Mouse (Mus musculus): ENCODE measurements around the gene Slc35e2.
"Not testable (repeated sequence)": the region's sequence is repeated elsewhere in the genome, so short reads cannot be mapped to it uniquely, and the experiment has no call there.

Gene Slc35e2

GRCm38 (mm10) chr4:155601091-155601996 lies at the start of gene Slc35e2:
Gene Slc35e2, plus strand, starts transcription at chr4:155601416.
- in situ Hi-C loops (cut with MboI; ENCODE audit: low sequenced_read_pairs), result no loop called here

DNA sequence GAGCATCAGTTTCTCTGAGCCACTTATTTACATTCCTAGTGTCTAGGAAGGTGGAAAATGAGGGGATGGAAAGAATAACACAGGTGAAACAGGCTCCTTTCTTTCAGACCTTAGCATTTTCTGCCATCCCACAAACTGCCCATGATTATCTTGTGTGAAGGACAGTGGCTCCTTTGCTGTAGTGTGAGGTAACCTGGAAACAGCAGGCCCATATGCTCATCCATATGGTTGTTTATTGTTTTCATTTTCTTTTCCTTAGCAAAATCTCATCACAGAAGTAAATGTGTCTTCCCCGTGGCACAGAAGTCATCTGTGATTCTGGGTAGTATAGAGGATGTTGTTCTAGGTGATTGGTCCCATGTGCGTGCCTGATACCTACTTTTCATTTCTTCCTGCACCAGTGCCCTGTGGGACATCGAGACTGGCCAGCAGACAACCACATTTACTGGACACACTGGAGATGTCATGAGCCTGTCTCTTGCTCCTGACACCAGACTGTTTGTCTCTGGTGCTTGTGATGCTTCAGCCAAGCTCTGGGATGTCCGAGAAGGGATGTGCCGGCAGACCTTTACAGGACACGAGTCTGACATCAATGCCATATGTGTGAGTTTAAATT lies 48.2 kb upstream of the Slc35e2 start:
- in situ Hi-C loops (cut with MboI; ENCODE audit: low sequenced_read_pairs), result no loop called here

- in situ Hi-C loops (cut with MboI; ENCODE audit: low sequenced_read_pairs), result no loop called here
Measured at GRCm38 (mm10) chr4:155554880-155555279, 46.3 kb upstream of the Slc35e2 start.

DNA sequence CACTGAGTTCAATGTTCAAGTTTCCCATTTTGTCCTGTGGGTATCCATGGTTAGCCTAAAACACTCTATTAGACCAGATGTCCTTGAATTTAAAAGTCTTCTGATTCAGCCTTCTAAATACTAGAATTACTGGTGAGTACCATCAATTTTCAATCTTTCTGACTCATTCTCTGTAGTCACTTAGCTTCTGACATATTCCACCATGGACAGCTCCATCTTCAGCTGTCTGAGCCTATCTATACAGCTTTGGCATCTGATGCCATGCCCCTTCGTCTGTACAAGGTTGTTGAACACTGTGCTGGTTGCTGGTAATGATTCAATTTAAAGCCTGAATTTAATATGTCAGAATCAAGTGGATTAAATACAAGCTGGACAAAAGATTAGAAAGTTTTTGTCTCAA lies 45.8 kb upstream of the Slc35e2 start:
- in situ Hi-C loops (cut with MboI; ENCODE audit: low sequenced_read_pairs), result no loop called here

- in situ Hi-C loops (cut with MboI; ENCODE audit: low sequenced_read_pairs), result no loop called here
Measured at GRCm38 (mm10) chr4:155559454-155559853, 41.8 kb upstream of the Slc35e2 start.

GRCm38 (mm10) chr4:155560932-155561331 lies 40.3 kb upstream of the Slc35e2 start:
- in situ Hi-C loops (cut with MboI; ENCODE audit: low sequenced_read_pairs), result no loop called here

DNA sequence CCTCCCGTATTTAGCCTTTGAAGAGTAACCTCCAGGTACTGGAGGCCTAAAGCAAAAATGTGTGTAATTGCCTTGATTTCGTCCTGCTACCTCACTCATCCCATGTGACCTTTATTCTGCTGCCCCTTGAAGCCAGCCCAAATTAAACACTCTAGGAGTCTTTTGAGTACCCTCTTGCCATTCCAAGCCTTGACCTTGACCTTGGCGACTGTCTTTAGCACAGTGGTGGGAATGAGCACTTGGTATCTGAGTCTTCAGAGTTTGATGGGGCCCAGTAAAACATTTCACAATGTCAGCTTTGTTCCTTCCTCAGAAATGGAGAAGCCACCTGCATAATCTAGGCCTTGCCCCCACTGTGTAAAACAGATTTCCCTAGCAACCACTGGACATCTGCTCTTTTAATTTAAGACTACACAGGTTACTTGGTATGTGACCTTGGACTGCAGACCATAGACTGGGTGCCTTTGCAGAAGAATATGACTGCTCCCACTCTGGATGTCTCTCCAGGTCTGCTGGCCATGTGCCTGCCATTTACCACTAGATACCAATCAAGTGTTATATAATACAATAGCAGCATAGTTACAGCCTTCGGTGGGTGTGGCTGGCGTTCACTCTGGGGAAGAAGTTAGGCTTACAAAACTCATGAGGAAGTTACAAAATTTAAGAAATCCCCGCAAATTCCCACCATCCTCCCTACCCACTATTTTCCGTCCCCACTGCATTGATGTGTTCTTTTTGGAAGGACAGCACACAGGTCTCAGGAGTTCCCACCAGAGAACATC lies 39.4 kb upstream of the Slc35e2 start, which contains the start of gene Nadk:
Nadk (plus strand) TSS at position 718 of the 782 bp plus-strand sequence.
- in situ Hi-C loops (cut with MboI; ENCODE audit: low sequenced_read_pairs), result no loop called here

DNA sequence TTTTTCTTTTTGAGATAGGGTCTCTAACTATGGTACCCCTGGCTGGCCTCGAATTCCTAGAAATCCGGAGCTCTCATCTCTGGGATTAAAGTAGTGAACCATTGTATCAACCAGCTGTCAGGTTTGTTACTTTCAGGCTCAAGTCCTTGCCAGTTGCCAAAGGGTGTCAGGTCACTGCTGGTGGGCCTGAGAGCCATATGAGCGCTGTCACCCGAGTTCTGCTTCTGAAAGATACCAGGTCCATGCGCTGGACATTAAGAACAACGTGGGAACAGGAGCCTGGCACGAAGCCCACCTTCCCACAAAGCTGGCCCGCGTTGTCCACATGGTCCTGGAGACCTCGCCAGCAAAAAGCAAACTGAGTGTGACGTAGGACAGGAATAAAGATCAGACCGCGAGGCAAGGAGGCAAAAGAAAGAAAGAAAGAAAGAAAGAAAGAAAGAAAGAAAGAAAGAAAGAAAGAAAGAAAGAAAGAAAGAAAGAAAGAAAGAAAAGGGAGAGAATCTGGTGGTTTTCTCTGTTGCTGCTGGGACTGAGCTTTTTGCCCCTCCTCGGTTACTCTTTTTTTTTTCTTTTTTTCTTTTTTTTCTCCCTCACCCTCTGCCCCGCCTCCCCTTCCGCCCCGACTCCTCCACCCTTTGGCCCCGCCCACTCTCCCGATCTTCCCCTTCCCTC lies 38.4 kb upstream of the Slc35e2 start:
- in situ Hi-C loops (cut with MboI; ENCODE audit: low sequenced_read_pairs), result no loop called here

DNA sequence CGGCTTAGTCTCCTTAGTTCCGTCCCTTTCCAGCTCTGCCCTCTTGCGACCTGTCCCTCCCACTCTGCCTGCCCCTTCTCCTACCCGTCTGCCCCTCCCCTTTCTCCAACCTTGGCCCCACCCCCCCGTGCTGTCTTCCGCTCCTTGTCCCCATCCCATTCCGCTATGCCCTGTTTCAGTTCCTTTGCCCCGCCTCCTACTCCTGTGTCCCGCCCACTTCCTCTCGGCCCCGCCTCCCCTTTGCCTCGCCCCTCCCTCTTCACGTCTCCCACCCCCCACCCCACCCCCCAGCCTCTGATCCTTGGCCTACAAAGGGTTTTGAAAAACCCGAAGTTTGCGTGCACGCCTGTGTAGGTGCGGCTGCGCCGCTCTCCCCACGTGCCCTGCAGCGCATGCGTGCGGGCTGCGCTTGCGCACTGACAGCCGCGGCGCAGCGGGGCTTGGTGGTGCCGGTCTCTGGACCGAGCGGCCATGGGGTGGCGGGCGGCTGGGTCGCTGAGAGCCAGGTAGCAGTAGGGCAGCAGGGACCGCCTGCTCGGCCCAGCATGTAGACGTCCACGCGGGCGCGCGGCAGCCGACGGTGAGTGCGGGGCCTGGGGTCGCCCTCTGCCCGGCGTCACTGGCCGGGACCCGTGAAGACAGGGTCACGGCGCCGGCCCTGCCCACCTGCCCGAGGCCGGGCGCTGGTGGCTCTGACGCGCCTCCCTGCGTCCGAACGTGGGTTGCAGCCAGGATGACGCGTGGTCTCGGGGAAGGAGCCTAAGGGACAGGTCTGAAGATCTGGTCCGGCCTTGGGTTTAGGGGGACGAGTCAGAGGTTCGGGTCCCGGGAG lies 37.6 kb upstream of the Slc35e2 start:
- in situ Hi-C loops (cut with MboI; ENCODE audit: low sequenced_read_pairs), result no loop called here

DNA sequence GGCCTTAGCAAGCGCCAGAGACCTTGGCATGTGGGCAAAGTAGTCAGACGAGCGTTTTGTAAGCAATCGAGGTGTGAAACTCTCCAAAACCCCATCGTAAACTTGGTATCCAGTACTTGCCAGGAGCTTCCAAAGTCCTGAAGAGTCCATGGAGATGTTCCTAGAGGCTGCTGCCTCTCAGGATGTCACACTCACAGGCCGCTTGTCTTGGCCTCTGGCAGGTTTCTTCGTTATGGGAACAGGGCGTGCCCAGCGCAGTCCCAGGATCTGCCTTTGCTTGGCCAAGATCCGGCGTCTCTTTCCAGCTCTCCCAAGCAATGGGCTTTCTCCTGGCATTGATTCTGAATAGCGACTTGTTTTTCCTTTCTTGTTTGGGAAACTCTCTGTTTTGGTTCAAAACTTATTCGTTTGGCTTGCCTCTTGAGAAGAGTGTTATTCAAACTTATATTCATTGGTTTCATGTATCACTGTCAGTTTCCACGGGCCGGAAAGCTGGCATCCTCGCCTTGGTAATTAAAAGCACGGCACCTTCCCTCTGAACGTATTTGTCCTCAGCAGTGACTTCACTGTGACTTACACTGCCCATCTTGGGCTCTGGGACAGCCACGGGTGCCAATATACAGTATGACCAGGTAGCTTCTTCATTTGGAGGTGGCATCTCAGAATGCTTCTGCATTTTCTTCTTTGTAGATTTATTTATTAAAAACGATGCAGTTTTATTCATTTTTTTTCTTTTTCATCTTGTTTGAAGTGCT lies 36.7 kb upstream of the Slc35e2 start:
- in situ Hi-C loops (cut with MboI; ENCODE audit: low sequenced_read_pairs), result no loop called here

DNA sequence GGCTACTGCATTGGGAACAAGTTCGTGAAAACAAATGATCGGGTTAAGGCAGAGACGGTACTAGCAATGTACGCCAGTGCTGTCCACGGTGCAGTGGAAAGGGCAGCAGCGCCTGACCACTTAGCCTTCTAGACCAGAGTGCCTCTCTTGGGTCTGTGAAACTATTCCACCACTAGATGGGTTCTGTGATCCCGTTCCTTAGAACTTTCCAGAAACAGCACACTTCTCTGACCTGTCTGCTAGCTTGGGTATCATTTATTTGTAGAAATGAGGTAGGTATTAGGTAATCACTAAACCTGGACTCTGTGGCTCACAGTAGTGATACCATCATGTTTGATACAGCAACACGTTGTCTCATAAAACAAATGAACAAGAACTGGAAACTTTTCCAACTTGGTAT lies 34.7 kb upstream of the Slc35e2 start:
- in situ Hi-C loops (cut with MboI; ENCODE audit: low sequenced_read_pairs), result no loop called here

- in situ Hi-C loops (cut with MboI; ENCODE audit: low sequenced_read_pairs), result no loop called here
Measured at GRCm38 (mm10) chr4:155568170-155568569, 33.0 kb upstream of the Slc35e2 start.

- in situ Hi-C loops (cut with MboI; ENCODE audit: low sequenced_read_pairs), result no loop called here
Measured at GRCm38 (mm10) chr4:155568632-155569370, 32.4 kb upstream of the Slc35e2 start.

DNA sequence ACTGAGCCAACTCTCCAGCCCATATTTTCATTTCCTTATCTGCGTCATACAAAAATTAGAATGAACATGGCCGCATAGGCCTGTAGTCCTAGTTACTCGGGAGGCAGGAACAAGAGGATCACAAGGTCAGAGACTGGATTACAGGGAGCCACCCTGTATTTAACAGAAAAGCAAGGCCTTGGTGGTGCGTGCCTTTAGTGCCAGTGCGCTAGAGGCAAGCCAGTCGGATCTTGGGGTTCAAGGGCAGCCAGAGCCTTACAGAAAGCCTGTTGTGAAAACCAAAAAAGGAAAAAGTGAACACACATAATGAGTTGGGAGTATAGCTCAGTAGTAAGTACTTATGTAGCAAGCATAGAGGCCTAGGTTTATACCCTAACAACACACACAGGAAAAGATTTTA lies 31.4 kb upstream of the Slc35e2 start:
- in situ Hi-C loops (cut with MboI; ENCODE audit: low sequenced_read_pairs), result no loop called here

GRCm38 (mm10) chr4:155570315-155570714 lies 30.9 kb upstream of the Slc35e2 start:
- in situ Hi-C loops (cut with MboI; ENCODE audit: low sequenced_read_pairs), result not testable (repeated sequence)

DNA sequence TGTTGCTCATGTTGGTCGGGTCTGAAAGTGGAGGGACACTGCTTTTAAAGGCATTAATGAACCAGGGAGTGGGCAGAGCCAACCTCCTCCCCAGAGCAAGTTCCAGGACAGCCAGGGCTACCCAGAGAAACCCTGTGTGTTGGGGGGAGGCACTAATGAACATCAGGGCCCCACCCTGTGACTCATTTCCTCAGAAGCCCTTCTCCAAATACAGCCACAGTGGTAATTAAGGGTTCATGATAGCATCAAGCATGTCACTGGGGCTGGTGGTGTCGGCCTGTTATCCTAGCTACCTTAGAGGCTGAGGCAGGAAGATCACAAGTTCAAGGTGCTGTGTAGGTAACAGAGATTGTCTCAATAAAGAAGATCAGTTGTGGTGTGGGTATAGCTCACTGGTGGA lies 29.8 kb upstream of the Slc35e2 start:
- in situ Hi-C loops (cut with MboI; ENCODE audit: low sequenced_read_pairs), result no loop called here

- in situ Hi-C loops (cut with MboI; ENCODE audit: low sequenced_read_pairs), result no loop called here
Measured at GRCm38 (mm10) chr4:155573155-155573554, 28.1 kb upstream of the Slc35e2 start.

DNA sequence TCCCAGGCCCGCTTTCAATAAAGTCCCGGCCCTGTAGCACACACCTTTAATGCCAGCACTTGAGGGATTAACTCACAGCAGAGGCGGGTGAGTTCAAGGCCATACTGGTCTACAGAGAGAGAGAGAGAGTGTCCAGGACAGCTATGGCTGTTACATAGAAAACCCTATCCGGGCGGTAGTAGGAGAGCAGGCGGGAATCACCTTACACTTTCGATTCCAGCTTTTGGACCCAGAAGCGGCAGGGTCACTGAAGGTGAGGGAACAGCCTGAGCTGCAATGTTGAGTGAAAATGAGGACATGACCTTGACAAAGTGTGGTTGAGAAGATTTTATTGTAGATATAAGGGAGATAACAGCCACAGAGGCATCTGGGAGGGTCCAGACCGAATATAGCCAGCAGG lies 27.3 kb upstream of the Slc35e2 start:
- in situ Hi-C loops (cut with MboI; ENCODE audit: low sequenced_read_pairs), result no loop called here

DNA sequence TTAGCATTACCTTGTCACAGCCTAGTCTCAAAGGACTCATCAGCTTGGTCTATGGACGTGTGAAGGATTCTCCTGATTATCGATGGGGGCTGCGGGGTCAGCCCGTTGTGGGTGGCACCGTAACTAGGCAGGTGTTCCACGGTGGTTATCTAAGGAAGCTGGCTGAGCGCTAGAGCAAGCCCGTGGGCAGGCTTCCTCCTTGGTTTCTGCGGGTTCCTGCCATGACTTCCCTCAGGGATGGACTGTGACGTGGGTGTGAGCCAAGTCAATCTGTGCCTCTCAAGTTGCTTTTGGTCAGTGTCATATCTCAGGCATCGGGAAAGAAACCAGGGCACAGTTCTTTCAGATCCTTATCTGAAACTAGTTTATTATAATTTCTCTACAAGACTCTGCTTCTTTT lies 26.3 kb upstream of the Slc35e2 start:
- in situ Hi-C loops (cut with MboI; ENCODE audit: low sequenced_read_pairs), result loop anchor here (5.0 kb wide), 1 partner anchor 93 kb away; no protein-coding TSS in a partner anchor
